21 mouse cellular contexts compared by ENCODE assay signal in genomic region chr14:15603954-15604523, GRCm38 (mm10).
DNase-seq lines count a peak whose midpoint lies in the region; TF ChIP-seq lines count a peak whose summit lies in the region.
"Had no signal": no experiment of that assay in that cellular context is flagged by ENCODE, and none has a peak within 500 bp of the region (broad histone marks: within the 10 kb centered on the region; RNA-seq: fewer than 3 reads in every experiment).

No protein-coding gene starts in this region.

- intact Hi-C loops in left cerebral cortex, postnatal 36 days (cut with DNase I) = no loop called here
- intact Hi-C loops in left cerebral cortex, adult 2 months (cut with DNase I) = no loop called here

- H3K4me3 ChIP-seq in left cerebral cortex, adult 2 months = no peak overlapping the region
- H3K4me3 ChIP-seq: heart, adult 2 months; hindbrain, embryonic 15.5 days; intestine, embryonic 15.5 days; kidney, embryonic 15.5 days; midbrain, embryonic 12.5 days had no signal

- H3K27ac ChIP-seq in left cerebral cortex, adult 2 months = no peak overlapping the region
- H3K27ac ChIP-seq: heart, adult 2 months; hindbrain, embryonic 15.5 days; intestine, embryonic 15.5 days; kidney, embryonic 15.5 days; midbrain, embryonic 12.5 days had no signal

- peak; percentile 7 for DNase-seq in cerebellum, adult 11-12 months
- DNase-seq in cerebellum, adult 8-10 months = no peak
- DNase-seq in frontal cortex, adult 2 months (ENCODE audit: extremely low spot score in 1 of 2, low spot score in 1 of 2) = peak; percentile 2 to 20
- no peak for DNase-seq in frontal cortex, postnatal 14 days (ENCODE audit: low spot score in 2 of 2)
- DNase-seq in left cerebral cortex, postnatal 36 days (ENCODE audit: low spot score in 2 of 2) = peak; percentile 4 to 7
- no peak for DNase-seq in left cerebral cortex, adult 2 months (ENCODE audit: extremely low spot score in 1 of 2, low spot score in 2 of 2)
- DNase-seq in telencephalon, adult 2 months (ENCODE audit: low read depth, low spot score) = peak; percentile 41
- no peak for DNase-seq in spleen, adult 12 weeks (ENCODE audit: low spot score)
- DNase-seq: adrenal gland, postnatal 10 days; gastrocnemius, postnatal 14 days; heart, adult 2 months; heart, postnatal 36 days; kidney, postnatal 4 days; liver; retina, postnatal 1 day; spleen, adult 18-20 months; thymus, postnatal 36 days had no signal

- no peak for TF ChIP-seq CTCF in left cerebral cortex, adult 2 months (IDR thresholded peaks at IDR 0.05)

Comparison
In these comparisons a context has a peak if more than half of its experiments do, and no peak if none do; other contexts are left out.
1. DNase-seq: peak in cerebellum, adult 11-12 months (single experiment), frontal cortex, adult 2 months (2 of 2), left cerebral cortex, postnatal 36 days (2 of 2) and telencephalon, adult 2 months (single experiment); none in cerebellum, adult 8-10 months (single experiment), frontal cortex, postnatal 14 days (0 of 2), left cerebral cortex, adult 2 months (0 of 2) and spleen, adult 12 weeks (single experiment).